Mouse (Mus musculus) forebrain, postnatal 0 days (tissue): ENCODE data around the gene Ifngr2. TPM values are rescaled to one million over a fixed set of nuclear protein-coding genes. Genes with fewer than 3 reads are reported as not detected.

Experiments
- ATAC-seq: fragments of 200-750 bp; cut with Nextera tagmentation; 2 replicates; pipeline ENCODE4 v1.8.0; 2017; ENCODE audit warnings: mild to moderate bottlenecking, moderate library complexity
- DNase-seq: peaks from one replicate; pipeline ENCODE4 v3.0.0-alpha.2; 2015
- H3K27ac ChIP-seq: fragments of 300-500 bp; sonication (generic); 2 replicates; pipeline ENCODE4 v1.5.1; 2014; ENCODE audit warnings: low read depth, mild to moderate bottlenecking, antibody characterized with exemption, low read length, moderate library complexity, mixed read lengths
- H3K27me3 ChIP-seq: fragments of 300-500 bp; sonication (generic); 2 replicates; pipeline ENCODE4 v1.6.1; 2014; ENCODE audit warnings: mild to moderate bottlenecking, low read length, mixed read lengths; ENCODE audit not compliant: insufficient read depth
- H3K36me3 ChIP-seq: fragments of 300-500 bp; sonication (generic); 2 replicates; pipeline ENCODE4 v1.6.1; 2014; ENCODE audit warnings: mild to moderate bottlenecking, moderate library complexity; ENCODE audit not compliant: insufficient read depth
- H3K4me1 ChIP-seq: fragments of 300-500 bp; sonication (generic); 2 replicates; pipeline ENCODE4 v1.6.1; 2014; ENCODE audit warnings: antibody characterized with exemption; ENCODE audit not compliant: insufficient read depth
- H3K4me2 ChIP-seq: fragments of 300-500 bp; sonication (generic); 2 replicates; pipeline ENCODE4 v1.6.1; 2014; ENCODE audit warnings: low read depth, mild to moderate bottlenecking, moderate library complexity
- H3K4me3 ChIP-seq: fragments of 300-500 bp; sonication (generic); 2 replicates; pipeline ENCODE4 v1.5.1; 2014; ENCODE audit warnings: low read depth, low read length, mixed read lengths
- H3K9ac ChIP-seq: fragments of 300-500 bp; sonication (generic); 2 replicates; pipeline ENCODE4 v1.6.1; 2014; ENCODE audit warnings: mild to moderate bottlenecking
- H3K9me3 ChIP-seq: fragments of 300-500 bp; sonication (generic); 2 replicates; pipeline ENCODE4 v1.6.1; 2016; ENCODE audit warnings: low read length
- CTCF ChIP-seq: sonication (generic); IDR thresholded peaks from 2 replicates; pipeline ENCODE4 v1.5.1; 2016; ENCODE audit warnings: antibody characterized with exemption, control low read depth, low read depth
- WGBS: fragments of 180-500 bp; shearing (Covaris S2); extraction: QIAGEN DNeasy Blood & Tissue Kit; methylation state at CpG from one replicate; pipeline ENCODE4 v1.1.7; 2014; 5-methylcytosine and 5-hydroxymethylcytosine counted together
- polyA plus RNA-seq: library from polyadenylated mRNA; unstranded; fragments of >200 nt; fragmentation: Nextera tagmentation; extraction: Ambion mirVana; gene quantifications from 2 replicates; pipeline ENCODE4 v1.2.1, GENCODE M21; 2015
- total RNA-seq: library from RNA; depleted of rRNA; stranded (reverse); fragments of >200 nt; gene quantifications from 2 replicates; pipeline ENCODE4 v1.2.3, GENCODE M21; 2014

Gene Ifngr2
- total and polyA plus RNA-seq, 2 experiments from 2014 or later: 61.8 to 146 TPM

DNA sequence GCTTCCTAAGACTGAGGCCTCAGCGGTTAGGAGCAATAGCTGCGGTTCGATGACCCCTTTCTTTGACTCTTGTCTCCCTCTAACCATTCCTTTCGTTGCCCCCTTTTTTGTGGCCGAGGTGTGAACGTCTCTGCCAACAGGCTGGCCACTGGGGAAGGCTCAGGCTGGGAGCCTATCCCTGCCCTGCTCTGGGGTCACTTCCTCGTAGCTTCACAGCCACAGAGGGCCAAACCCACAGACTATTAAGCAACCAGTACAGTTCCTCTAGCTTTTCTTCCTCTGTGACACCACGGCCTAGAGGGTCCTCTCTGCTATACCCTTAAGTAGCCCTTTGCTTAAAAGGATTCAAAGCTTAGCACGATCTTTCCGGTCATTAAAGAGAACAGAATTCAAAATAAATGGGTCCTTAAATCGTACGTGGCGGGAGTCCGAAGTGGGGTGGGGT is 459 bp upstream of the Ifngr2 start:
- H3K4me1 ChIP-seq: peaks cover 8% of the 10 kb centered on the region
- no peaks in the 10 kb centered on the region for H3K36me3 ChIP-seq
- 19% methylated on average over 14 of the region's 14 CpGs for WGBS
- peak overlapping the region; percentile 97 for H3K9ac ChIP-seq
- peak overlapping the region; percentile 84 for H3K4me2 ChIP-seq
- H3K27ac ChIP-seq: no peak overlapping the region; the same call in 1 of the 2 replicates
- no peak for DNase-seq
- ATAC-seq: peak; percentile 12; the same call in 1 of the 2 replicates
- no peaks in the 10 kb centered on the region for H3K27me3 ChIP-seq
- peak overlapping the region; percentile 89 for H3K4me3 ChIP-seq
- H3K9me3 ChIP-seq: no peaks in the 10 kb centered on the region
- TF ChIP-seq CTCF: no peak

GRCm38 (mm10) chr16:91547974-91548373 is 1.1 kb downstream of the Ifngr2 start:
- ATAC-seq: no peak
- TF ChIP-seq CTCF: no peak

DNA sequence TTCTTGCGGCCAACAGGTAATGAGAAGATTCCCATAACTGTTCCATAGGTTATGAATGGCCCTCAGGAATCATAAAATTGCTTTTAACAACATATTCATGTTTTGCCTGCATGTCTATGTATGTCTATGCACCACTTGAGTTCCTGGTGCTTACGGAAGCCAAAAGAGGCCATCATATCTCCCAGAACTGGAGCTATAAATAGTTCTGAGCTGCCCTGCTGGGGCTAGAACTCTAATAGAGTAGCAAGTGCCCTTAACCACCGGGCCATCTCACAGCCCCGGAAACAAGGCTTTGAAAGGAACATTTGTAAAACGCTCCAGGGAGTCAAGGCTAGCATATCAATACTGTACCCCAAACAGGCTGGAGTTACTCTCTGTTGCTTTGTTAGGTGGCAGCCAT is 1.7 kb downstream of the Ifngr2 start:
- Histone ChIP-seq H3K9ac (peak overlapping the region; percentile 26; the same call in 1 of the 2 replicates), H3K4me1 (peaks cover 6% of the 10 kb centered on the region), H3K36me3 (no peaks in the 10 kb centered on the region), H3K4me3 (peak overlapping the region; percentile 17), H3K4me2 (peak overlapping the region; percentile 84), H3K27ac (no peak overlapping the region), H3K9me3 (no peaks in the 10 kb centered on the region), H3K27me3 (no peaks in the 10 kb centered on the region)
- DNase-seq (no peak), ATAC-seq (no peak)
- TF ChIP-seq CTCF: no peak
- 37% methylated on average over 5 of the region's 5 CpGs for WGBS

More at GRCm38 (mm10) chr16:91547974-91548373, 1.1 kb downstream of the Ifngr2 start:
- Histone ChIP-seq H3K4me2 (peak overlapping the region; percentile 84), H3K27me3 (no peaks in the 10 kb centered on the region), H3K4me3 (peak overlapping the region; percentile 89), H3K36me3 (no peaks in the 10 kb centered on the region), H3K9ac (peak overlapping the region; percentile 97; the same call in 1 of the 2 replicates), H3K27ac (no peak overlapping the region), H3K9me3 (no peaks in the 10 kb centered on the region), H3K4me1 (peaks cover 6% of the 10 kb centered on the region)
- 51% methylated on average over 5 of the region's 5 CpGs for WGBS
- DNase-seq: no peak

- Histone ChIP-seq H3K9ac (peak overlapping the region; percentile 26; the same call in 1 of the 2 replicates), H3K27ac (no peak overlapping the region), H3K9me3 (no peaks in the 10 kb centered on the region), H3K4me3 (peak overlapping the region; percentile 17), H3K27me3 (no peaks in the 10 kb centered on the region), H3K36me3 (no peaks in the 10 kb centered on the region), H3K4me1 (peaks cover 6% of the 10 kb centered on the region), H3K4me2 (peak overlapping the region; percentile 84)
- TF ChIP-seq CTCF: no peak
- WGBS: 50% methylated on average over 2 of the region's 2 CpGs
- DNase-seq (no peak), ATAC-seq (no peak)
Observed at GRCm38 (mm10) chr16:91548996-91549395, 2.1 kb downstream of the Ifngr2 start.

- Histone ChIP-seq H3K4me2 (peak overlapping the region; percentile 84), H3K4me3 (no peak overlapping the region), H3K9me3 (no peaks in the 10 kb centered on the region), H3K27ac (peak overlapping the region; percentile 29; the same call in 1 of the 2 replicates), H3K4me1 (peaks cover 6% of the 10 kb centered on the region), H3K27me3 (no peaks in the 10 kb centered on the region), H3K36me3 (no peaks in the 10 kb centered on the region), H3K9ac (no peak overlapping the region)
- no peak for ATAC-seq
- no peak for DNase-seq
- no peak for TF ChIP-seq CTCF
- 47% methylated on average over 5 of the region's 5 CpGs for WGBS
Observed at GRCm38 (mm10) chr16:91549616-91550015, 2.7 kb downstream of the Ifngr2 start.

- H3K36me3 ChIP-seq: no peaks in the 10 kb centered on the region; the same call in none of the 2 replicates
- no peak for TF ChIP-seq CTCF
- peaks cover 6% of the 10 kb centered on the region for H3K4me1 ChIP-seq
- H3K4me2 ChIP-seq: no peak overlapping the region
- no peaks in the 10 kb centered on the region for H3K9me3 ChIP-seq
- H3K27ac ChIP-seq: no peak overlapping the region
- H3K9ac ChIP-seq: no peak overlapping the region
- H3K4me3 ChIP-seq: no peak overlapping the region
- ATAC-seq: no peak
- WGBS: 76% methylated on average over 10 of the region's 10 CpGs
- no peaks in the 10 kb centered on the region for H3K27me3 ChIP-seq
- no peak for DNase-seq
Observed at GRCm38 (mm10) chr16:91551081-91551524, 4.2 kb downstream of the Ifngr2 start.

DNA sequence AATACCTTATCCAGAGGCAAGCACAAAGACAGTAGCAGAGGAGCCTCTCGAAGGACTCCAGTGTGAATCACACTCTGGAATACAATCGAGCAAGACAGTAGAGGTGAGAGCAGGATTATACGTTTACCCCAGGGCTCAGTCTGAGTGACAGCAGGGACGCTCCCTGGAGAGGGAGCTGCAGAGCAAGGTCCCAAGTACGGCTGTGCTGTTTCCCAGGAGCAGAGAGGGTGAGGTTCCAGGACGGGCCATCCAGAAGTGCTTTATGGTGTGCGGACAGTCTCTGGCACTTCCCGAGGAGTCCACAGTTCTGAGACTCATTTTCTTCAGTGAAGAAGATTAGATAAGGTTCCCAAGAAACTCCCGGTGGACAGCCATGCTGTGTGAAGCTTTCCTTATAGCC is 5.2 kb downstream of the Ifngr2 start:
- Histone ChIP-seq H3K9ac (no peak overlapping the region), H3K27me3 (no peaks in the 10 kb centered on the region), H3K4me1 (peaks cover 6% of the 10 kb centered on the region), H3K4me2 (no peak overlapping the region), H3K36me3 (no peaks in the 10 kb centered on the region; the same call in none of the 2 replicates), H3K27ac (no peak overlapping the region), H3K9me3 (no peaks in the 10 kb centered on the region), H3K4me3 (no peak overlapping the region)
- WGBS: 63% methylated on average over 9 of the region's 9 CpGs
- ATAC-seq: no peak
- TF ChIP-seq CTCF: no peak
- no peak for DNase-seq
